Mouse (Mus musculus) testis, adult 2 months (tissue): ENCODE data around the gene Fap.

Experiments used
- CTCF ChIP-seq: fragments of 200-500 bp; IDR thresholded peaks from 2 replicates; pipeline ENCODE4 v1.5.1; 2012; ENCODE audit warnings: low read depth, mild to moderate bottlenecking, inconsistent platforms, low read length, moderate library complexity; ENCODE audit not compliant: control insufficient read depth, insufficient read depth, insufficient replicate concordance
- POLR2A ChIP-seq: fragments of 200-500 bp; IDR thresholded peaks from 2 replicates; pipeline ENCODE4 v1.6.1; 2012; ENCODE audit warnings: low read depth, mild to moderate bottlenecking, inconsistent platforms, low read length, moderate library complexity; ENCODE audit not compliant: control insufficient read depth

DNA sequence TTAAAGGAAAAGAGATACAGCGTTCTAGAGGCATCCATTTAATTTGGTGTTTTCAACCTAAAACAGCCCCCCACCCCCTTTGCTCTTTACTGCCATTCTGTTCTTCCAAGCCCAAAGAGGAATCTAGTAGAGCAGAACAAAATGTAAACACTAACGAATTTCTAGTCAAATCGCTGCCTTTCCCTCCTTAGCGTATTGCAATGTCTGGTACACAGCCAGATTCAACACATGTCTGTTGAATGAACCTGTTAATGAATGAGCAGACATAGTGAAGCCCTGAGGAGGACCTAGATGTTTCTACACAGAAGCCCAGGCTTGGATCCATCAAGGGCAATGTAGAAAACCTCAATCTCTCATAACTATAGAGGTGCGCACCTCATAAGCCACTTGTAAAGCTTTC lies 75.1 kb downstream of the Fap start:
- TF ChIP-seq CTCF (no peak), POLR2A (no peak)
